Mouse (Mus musculus) erythroblast, embryonic 14.5 days (primary cell): ENCODE measurements around the gene Tbx5.

Source experiments
- GATA1 ChIP-seq: IDR thresholded peaks from 2 replicates; pipeline ENCODE4 v1.6.1; 2012; ENCODE audit warnings: low read length, inconsistent platforms, mixed read lengths
- TAL1 ChIP-seq: IDR thresholded peaks from 3 replicates; pipeline ENCODE4 v1.6.1; 2012; ENCODE audit warnings: low read length, inconsistent platforms, mixed read lengths

DNA sequence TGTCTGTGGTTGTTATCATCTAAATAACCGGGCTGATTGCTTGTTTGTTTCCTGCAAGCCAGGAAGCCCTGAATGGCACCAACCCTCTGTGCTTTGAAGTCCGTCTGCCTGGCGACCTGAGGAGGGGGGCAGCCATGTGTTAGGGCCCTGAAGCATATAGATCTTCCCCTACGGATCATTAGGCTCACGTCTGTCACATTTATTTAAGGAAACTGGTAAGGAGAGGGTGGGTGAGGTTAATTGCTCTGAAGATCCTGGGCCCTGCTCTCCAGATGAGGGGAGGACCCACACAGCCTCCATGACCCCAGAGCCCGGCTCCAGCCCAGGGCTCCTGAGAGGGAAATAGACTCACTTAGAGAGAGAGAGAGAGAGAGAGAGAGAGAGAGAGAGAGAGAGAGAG, 37.1 kb upstream of the Tbx5 start:
- TF ChIP-seq GATA1, result no peak
- TF ChIP-seq TAL1, result no peak
